Mouse (Mus musculus) heart, embryonic 13.5 days (tissue): ENCODE data around the gene Bbs4. TPM values are rescaled to one million over a fixed set of nuclear protein-coding genes. Genes with fewer than 3 reads are reported as not detected.

Experiments used
- ATAC-seq: fragments of 200-750 bp; cut with Nextera tagmentation; 2 replicates; pipeline ENCODE4 v1.8.0; 2017; ENCODE audit warnings: moderate TSS enrichment; ENCODE audit not compliant: insufficient number of reproducible peaks, low FRiP score, low TSS enrichment; ENCODE audit errors: extremely low read depth
- H3K27ac ChIP-seq: fragments of 300-500 bp; sonication (generic); replicated peaks from 2 replicates; pipeline ENCODE4 v1.5.1; 2015; ENCODE audit warnings: moderate library complexity, mild to moderate bottlenecking, inconsistent platforms
- H3K27me3 ChIP-seq: fragments of 300-500 bp; sonication (generic); replicated peaks from 2 replicates; pipeline ENCODE4 v1.6.1; 2015; ENCODE audit warnings: mild to moderate bottlenecking, inconsistent platforms
- H3K36me3 ChIP-seq: fragments of 300-500 bp; sonication (generic); 2 replicates; pipeline ENCODE4 v1.6.1; 2015; ENCODE audit warnings: mild to moderate bottlenecking, inconsistent platforms
- H3K4me1 ChIP-seq: fragments of 300-500 bp; sonication (generic); 2 replicates; pipeline ENCODE4 v1.6.1; 2015; ENCODE audit warnings: inconsistent platforms
- H3K4me2 ChIP-seq: fragments of 300-500 bp; sonication (generic); 2 replicates; pipeline ENCODE4 v1.6.1; 2015; ENCODE audit warnings: inconsistent platforms, mild to moderate bottlenecking, moderate library complexity
- H3K4me3 ChIP-seq: fragments of 300-500 bp; sonication (generic); 2 replicates; pipeline ENCODE4 v1.5.1; 2015; ENCODE audit warnings: moderate library complexity, mild to moderate bottlenecking, inconsistent platforms
- H3K9ac ChIP-seq: fragments of 300-500 bp; sonication (generic); 2 replicates; pipeline ENCODE4 v1.6.1; 2015; ENCODE audit warnings: inconsistent platforms, mild to moderate bottlenecking, moderate library complexity
- H3K9me3 ChIP-seq: fragments of 300-500 bp; sonication (generic); 2 replicates; pipeline ENCODE4 v1.6.1; 2016; ENCODE audit warnings: inconsistent platforms
- WGBS: fragments of 180-500 bp; shearing (Covaris S2); methylation state at CpG from one replicate; pipeline ENCODE4 v1.1.7; 2015; ENCODE audit warnings: mixed read lengths; 5-methylcytosine and 5-hydroxymethylcytosine counted together
- polyA plus RNA-seq: library from polyadenylated mRNA; unstranded; fragments of >200 nt; fragmentation: Nextera tagmentation; extraction: Ambion mirVana; gene quantifications from 2 replicates; pipeline ENCODE4 v1.2.1, GENCODE M21; 2015

Gene Bbs4
- polyA plus RNA-seq, 1 experiment from 2014 or later = 8.5 TPM

- Histone ChIP-seq H3K4me1 (no peaks in the 10 kb centered on the region), H3K9me3 (no peaks in the 10 kb centered on the region), H3K27me3 (no peaks in the 10 kb centered on the region), H3K27ac (no peak overlapping the region), H3K9ac (no peak overlapping the region), H3K4me2 (no peak overlapping the region), H3K36me3 (peaks cover 35% of the 10 kb centered on the region), H3K4me3 (no peak overlapping the region)
- 72% methylated on average over 5 of the region's 5 CpGs for WGBS
- ATAC-seq = no peak
These were observed 14.2 kb downstream of the Bbs4 start for GRCm38 (mm10) chr9:59339107-59339506.

GRCm38 (mm10) chr9:59338411-59338810 lies 14.9 kb downstream of the Bbs4 start:
- no peak for ATAC-seq
- Histone ChIP-seq H3K9ac (no peak overlapping the region), H3K4me2 (no peak overlapping the region), H3K9me3 (no peaks in the 10 kb centered on the region), H3K36me3 (peaks cover 36% of the 10 kb centered on the region), H3K4me1 (no peaks in the 10 kb centered on the region), H3K4me3 (no peak overlapping the region), H3K27ac (no peak overlapping the region), H3K27me3 (no peaks in the 10 kb centered on the region)
- 74% methylated on average over 5 of the region's 5 CpGs for WGBS

GRCm38 (mm10) chr9:59337889-59338288 lies 15.4 kb downstream of the Bbs4 start:
- Histone ChIP-seq H3K4me2 (no peak overlapping the region), H3K36me3 (peaks cover 41% of the 10 kb centered on the region), H3K9me3 (no peaks in the 10 kb centered on the region), H3K9ac (no peak overlapping the region), H3K4me1 (no peaks in the 10 kb centered on the region), H3K27ac (no peak overlapping the region), H3K4me3 (no peak overlapping the region), H3K27me3 (no peaks in the 10 kb centered on the region)
- WGBS = 85% methylated on average over 5 of the region's 5 CpGs
- no peak for ATAC-seq

GRCm38 (mm10) chr9:59336539-59336938 lies 16.8 kb downstream of the Bbs4 start:
- Histone ChIP-seq H3K27me3 (no peaks in the 10 kb centered on the region), H3K9ac (no peak overlapping the region)
- 79% methylated on average over 3 of the region's 3 CpGs for WGBS

GRCm38 (mm10) chr9:59330055-59330454 lies 23.3 kb downstream of the Bbs4 start:
- Histone ChIP-seq H3K36me3 (peaks cover 55% of the 10 kb centered on the region), H3K9me3 (no peaks in the 10 kb centered on the region), H3K4me1 (no peaks in the 10 kb centered on the region), H3K27me3 (no peaks in the 10 kb centered on the region), H3K4me3 (no peak overlapping the region), H3K4me2 (no peak overlapping the region), H3K27ac (no peak overlapping the region), H3K9ac (no peak overlapping the region)
- ATAC-seq = no peak
- 91% methylated on average over 5 of the region's 5 CpGs for WGBS

More at GRCm38 (mm10) chr9:59336539-59336938, 16.8 kb downstream of the Bbs4 start:
- no peak for ATAC-seq
- H3K9me3 ChIP-seq = no peaks in the 10 kb centered on the region
- H3K4me2 ChIP-seq = no peak overlapping the region
- H3K36me3 ChIP-seq = peaks cover 40% of the 10 kb centered on the region
- no peaks in the 10 kb centered on the region for H3K4me1 ChIP-seq
- no peak overlapping the region for H3K27ac ChIP-seq
- H3K4me3 ChIP-seq = no peak overlapping the region

- Histone ChIP-seq H3K27ac (no peak overlapping the region), H3K4me2 (no peak overlapping the region), H3K9ac (no peak overlapping the region), H3K27me3 (no peaks in the 10 kb centered on the region), H3K36me3 (peaks cover 61% of the 10 kb centered on the region), H3K4me3 (no peak overlapping the region), H3K9me3 (no peaks in the 10 kb centered on the region), H3K4me1 (peaks cover 11% of the 10 kb centered on the region)
- no peak for ATAC-seq
These were observed 29.0 kb downstream of the Bbs4 start for GRCm38 (mm10) chr9:59324351-59324750.

- ATAC-seq = no peak
- Histone ChIP-seq H3K4me2 (no peak overlapping the region), H3K27ac (no peak overlapping the region), H3K36me3 (peaks cover 58% of the 10 kb centered on the region), H3K4me3 (no peak overlapping the region), H3K9ac (no peak overlapping the region), H3K4me1 (0 out of 2 replicates have a peak, but pooled peaks cover 1% of the 10 kb centered on the region), H3K9me3 (no peaks in the 10 kb centered on the region), H3K27me3 (no peaks in the 10 kb centered on the region)
- 89% methylated on average over 3 of the region's 3 CpGs for WGBS
These were observed 37.1 kb downstream of the Bbs4 start for GRCm38 (mm10) chr9:59316206-59316605.

- no peak overlapping the region for H3K9ac ChIP-seq
- H3K27ac ChIP-seq = no peak overlapping the region
- H3K4me2 ChIP-seq = no peak overlapping the region
- no peak overlapping the region for H3K4me3 ChIP-seq
- H3K36me3 ChIP-seq = peaks cover 92% of the 10 kb centered on the region
- H3K27me3 ChIP-seq = no peaks in the 10 kb centered on the region
- WGBS = 87% methylated on average over 3 of the region's 3 CpGs
- peaks cover 12% of the 10 kb centered on the region; the same call in 1 of the 2 replicates for H3K4me1 ChIP-seq
- ATAC-seq = no peak
- H3K9me3 ChIP-seq = no peaks in the 10 kb centered on the region
These were observed 42.0 kb downstream of the Bbs4 start for GRCm38 (mm10) chr9:59311284-59311670.

- ATAC-seq = no peak
- H3K27me3 ChIP-seq = no peaks in the 10 kb centered on the region
- H3K27ac ChIP-seq = no peak overlapping the region
- peaks cover 93% of the 10 kb centered on the region for H3K36me3 ChIP-seq
- H3K4me1 ChIP-seq = peaks cover 12% of the 10 kb centered on the region; the same call in 1 of the 2 replicates
- H3K4me2 ChIP-seq = no peak overlapping the region
- WGBS = 80% methylated on average over 8 of the region's 8 CpGs
- no peak overlapping the region for H3K4me3 ChIP-seq
- peaks cover 4% of the 10 kb centered on the region; the same call in 1 of the 2 replicates for H3K9me3 ChIP-seq
- H3K9ac ChIP-seq = no peak overlapping the region
These were observed 42.6 kb downstream of the Bbs4 start for GRCm38 (mm10) chr9:59310582-59311283.

GRCm38 (mm10) chr9:59307890-59308289 lies 45.4 kb downstream of the Bbs4 start:
- Histone ChIP-seq H3K27me3 (no peaks in the 10 kb centered on the region), H3K9me3 (peaks cover 5% of the 10 kb centered on the region; the same call in 1 of the 2 replicates), H3K9ac (no peak overlapping the region), H3K27ac (no peak overlapping the region), H3K4me2 (no peak overlapping the region), H3K4me1 (peaks cover 12% of the 10 kb centered on the region; the same call in 1 of the 2 replicates), H3K36me3 (peaks cover 90% of the 10 kb centered on the region), H3K4me3 (no peak overlapping the region)
- no peak for ATAC-seq
- 60% methylated on average over 2 of the region's 2 CpGs for WGBS

GRCm38 (mm10) chr9:59296419-59296818 lies 56.9 kb downstream of the Bbs4 start:
- no peak for ATAC-seq
- Histone ChIP-seq H3K9ac (no peak overlapping the region), H3K27ac (no peak overlapping the region), H3K9me3 (no peaks in the 10 kb centered on the region), H3K27me3 (no peaks in the 10 kb centered on the region), H3K4me1 (peaks cover 19% of the 10 kb centered on the region), H3K4me2 (no peak overlapping the region), H3K36me3 (peaks cover 39% of the 10 kb centered on the region), H3K4me3 (no peak overlapping the region)
- WGBS = 69% methylated on average over 2 of the region's 2 CpGs

- Histone ChIP-seq H3K27me3 (no peaks in the 10 kb centered on the region), H3K9me3 (no peaks in the 10 kb centered on the region), H3K4me3 (peak overlapping the region; percentile 84), H3K9ac (peak overlapping the region; percentile 95), H3K4me2 (peak overlapping the region; percentile 79), H3K27ac (0 out of 2 replicates have a peak overlapping the region, but pooled peaks have one; percentile 93), H3K4me1 (peaks cover 44% of the 10 kb centered on the region), H3K36me3 (peaks cover 2% of the 10 kb centered on the region; the same call in 1 of the 2 replicates)
- no peak for ATAC-seq
- 33% methylated on average over 3 of the region's 3 CpGs for WGBS
These were observed 60.8 kb downstream of the Bbs4 start for GRCm38 (mm10) chr9:59292493-59292875.
